Mouse (Mus musculus): ENCODE data around the gene Sh3bp5l. TPM values are rescaled to one million over a fixed set of nuclear protein-coding genes. Genes with fewer than 3 reads are reported as not detected.
A peak's percentile ranks its signal among the peaks of the same experiment; 100 is the strongest.
"Not testable (repeated sequence)": the region's sequence is repeated elsewhere in the genome, so short reads cannot be mapped to it uniquely, and the experiment has no call there.

Gene Sh3bp5l
- polyA plus RNA-seq, 1 experiment from 2014 or later = 13.2 TPM

DNA sequence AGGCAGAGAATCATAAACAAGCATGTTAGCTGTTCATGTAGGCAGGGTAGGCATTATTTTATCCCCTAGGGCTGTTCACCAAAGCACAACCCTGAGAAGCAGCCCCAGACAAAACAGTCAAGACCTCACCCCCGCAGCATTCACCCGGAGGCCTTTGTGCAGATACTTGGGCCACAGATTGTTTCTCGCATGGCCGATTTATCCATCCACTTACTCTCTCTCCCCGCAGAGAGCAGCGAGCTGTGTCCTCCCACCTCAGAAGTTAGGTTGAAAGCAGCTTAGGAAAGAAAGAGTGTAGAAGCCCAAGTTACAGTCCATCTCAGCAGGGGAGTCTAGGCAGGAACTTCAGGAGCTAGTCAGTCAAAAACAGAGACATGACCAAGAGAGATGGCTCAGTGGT is 33.1 kb upstream of the Sh3bp5l start:
- no peaks in the 10 kb centered on the region for H3K4me1 ChIP-seq (replicated peaks; ENCODE audit: control insufficient read depth, insufficient read depth, low read length)
- no peak for ATAC-seq
- 90% methylated on average over 6 of the region's 6 CpGs for WGBS
- H3K9me3 ChIP-seq (ENCODE audit: control insufficient read depth) = no peaks in the 10 kb centered on the region
- H3K27ac ChIP-seq (ENCODE audit: low read depth, low read length) = no peak overlapping the region
- H3K27me3 ChIP-seq (replicated peaks; ENCODE audit: control insufficient read depth, insufficient read depth, low read length) = no peaks in the 10 kb centered on the region
- H3K4me2 ChIP-seq (replicated peaks; ENCODE audit: low read depth) = no peak overlapping the region
- no peak overlapping the region for H3K9ac ChIP-seq (ENCODE audit: low read depth, low read length)
- H3K36me3 ChIP-seq (ENCODE audit: control insufficient read depth, insufficient read depth) = no peaks in the 10 kb centered on the region
- no peak overlapping the region for H3K4me3 ChIP-seq (ENCODE audit: low read depth, low read length)
- TF ChIP-seq CTCF (IDR thresholded peaks at IDR 0.05; ENCODE audit: low read depth) = no peak

- WGBS = 19% methylated on average over 13 of the region's 13 CpGs
- TF ChIP-seq CTCF (IDR thresholded peaks at IDR 0.05; ENCODE audit: low read depth) = peak; percentile 85
- Histone ChIP-seq H3K4me1 (replicated peaks; ENCODE audit: control insufficient read depth, insufficient read depth, low read length) (0 out of 2 replicates have a peak, but pooled peaks cover 3% of the 10 kb centered on the region), H3K9me3 (ENCODE audit: control insufficient read depth) (no peaks in the 10 kb centered on the region), H3K4me3 (ENCODE audit: low read depth, low read length) (peak overlapping the region; percentile 62), H3K27ac (ENCODE audit: low read depth, low read length) (no peak overlapping the region), H3K27me3 (replicated peaks; ENCODE audit: control insufficient read depth, insufficient read depth, low read length) (no peaks in the 10 kb centered on the region), H3K9ac (ENCODE audit: low read depth, low read length) (no peak overlapping the region), H3K36me3 (ENCODE audit: control insufficient read depth, insufficient read depth) (no peaks in the 10 kb centered on the region), H3K4me2 (replicated peaks; ENCODE audit: low read depth) (peak overlapping the region; percentile 76)
- no peak for ATAC-seq
Measured at GRCm38 (mm10) chr11:58301057-58301456, 29.5 kb upstream of the Sh3bp5l start.

GRCm38 (mm10) chr11:58301837-58302754 is 28.4 kb upstream of the Sh3bp5l start:
- H3K36me3 ChIP-seq (ENCODE audit: control insufficient read depth, insufficient read depth) = no peaks in the 10 kb centered on the region
- peak overlapping the region; percentile 62 for H3K4me3 ChIP-seq (ENCODE audit: low read depth, low read length)
- H3K9ac ChIP-seq (ENCODE audit: low read depth, low read length) = peak overlapping the region; percentile 35; the same call in 1 of the 2 replicates
- no peaks in the 10 kb centered on the region for H3K9me3 ChIP-seq (ENCODE audit: control insufficient read depth)
- ATAC-seq = peak; percentile 87
- peak; percentile 93 for TF ChIP-seq CTCF (IDR thresholded peaks at IDR 0.05; ENCODE audit: low read depth)
- no peaks in the 10 kb centered on the region for H3K27me3 ChIP-seq (replicated peaks; ENCODE audit: control insufficient read depth, insufficient read depth, low read length)
- WGBS = under 1% methylated on average over 36 of the region's 36 CpGs
- H3K4me2 ChIP-seq (replicated peaks; ENCODE audit: low read depth) = peak overlapping the region; percentile 76
- peaks cover 5% of the 10 kb centered on the region; the same call in 1 of the 2 replicates for H3K4me1 ChIP-seq (replicated peaks; ENCODE audit: control insufficient read depth, insufficient read depth, low read length)
- H3K27ac ChIP-seq (ENCODE audit: low read depth, low read length) = peak overlapping the region; percentile 71

DNA sequence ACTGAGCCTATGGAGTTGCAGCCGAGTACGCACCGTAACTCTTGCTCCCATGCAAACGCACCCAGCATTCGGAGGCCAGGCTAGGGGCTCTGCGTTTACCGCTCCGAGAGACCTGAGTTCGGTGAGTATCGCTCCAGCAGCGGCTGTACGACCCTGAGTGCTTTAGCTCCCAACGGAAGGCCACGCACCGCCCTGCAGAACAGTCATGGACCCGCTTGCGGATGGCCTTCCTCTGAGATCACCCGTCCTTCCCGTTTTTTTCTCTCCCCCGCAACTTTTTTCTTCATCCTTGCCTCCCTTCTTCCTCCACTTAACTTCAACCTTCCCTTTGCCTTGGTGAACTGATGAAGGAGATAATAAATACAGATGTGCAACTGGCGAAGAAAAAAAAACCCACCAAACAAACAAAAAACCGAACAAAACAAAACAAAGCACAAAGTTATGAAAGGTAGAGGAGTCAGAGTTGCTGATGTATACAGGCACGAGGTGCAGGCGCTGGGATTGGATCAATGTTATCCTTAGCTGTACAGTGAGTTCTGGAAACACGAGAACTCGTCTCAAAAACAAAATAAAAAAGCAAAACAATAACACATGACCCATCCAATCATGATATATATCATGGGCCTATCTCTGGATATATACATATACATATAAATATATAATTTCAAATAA is 27.6 kb upstream of the Sh3bp5l start:
- Histone ChIP-seq H3K9me3 (ENCODE audit: control insufficient read depth) (no peaks in the 10 kb centered on the region), H3K4me1 (replicated peaks; ENCODE audit: control insufficient read depth, insufficient read depth, low read length) (peaks cover 13% of the 10 kb centered on the region), H3K27ac (ENCODE audit: low read depth, low read length) (peak overlapping the region; percentile 71), H3K36me3 (ENCODE audit: control insufficient read depth, insufficient read depth) (no peaks in the 10 kb centered on the region), H3K4me3 (ENCODE audit: low read depth, low read length) (peak overlapping the region; percentile 62), H3K9ac (ENCODE audit: low read depth, low read length) (peak overlapping the region; percentile 35), H3K27me3 (replicated peaks; ENCODE audit: control insufficient read depth, insufficient read depth, low read length) (no peaks in the 10 kb centered on the region), H3K4me2 (replicated peaks; ENCODE audit: low read depth) (peak overlapping the region; percentile 76)
- under 1% methylated on average over 26 of the region's 26 CpGs for WGBS
- no peak for TF ChIP-seq CTCF (IDR thresholded peaks at IDR 0.05; ENCODE audit: low read depth)
- ATAC-seq = peak; percentile 9

DNA sequence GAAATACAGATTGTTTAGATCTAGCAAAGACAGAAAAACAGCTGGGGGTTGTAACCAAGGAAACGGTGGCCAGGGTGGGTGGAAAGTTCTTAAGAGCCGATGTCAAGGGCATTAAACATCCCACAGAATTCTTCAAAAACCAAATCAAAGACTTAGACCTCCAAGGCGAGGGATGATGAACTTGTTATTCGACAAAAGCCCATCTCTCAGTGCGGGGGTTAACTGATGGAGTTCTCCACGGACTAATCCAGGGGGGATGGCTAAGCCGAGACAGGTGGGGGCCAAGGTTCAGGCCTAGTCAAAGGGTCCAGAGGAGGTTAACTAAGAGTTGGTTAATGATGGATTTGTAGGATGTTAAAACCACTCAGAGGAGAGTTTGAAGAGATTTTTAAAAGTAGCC is 26.9 kb upstream of the Sh3bp5l start:
- no peaks in the 10 kb centered on the region for H3K9me3 ChIP-seq (ENCODE audit: control insufficient read depth)
- H3K9ac ChIP-seq (ENCODE audit: low read depth, low read length) = no peak overlapping the region
- H3K4me2 ChIP-seq (replicated peaks; ENCODE audit: low read depth) = peak overlapping the region; percentile 43
- 27% methylated on average over 7 of the region's 7 CpGs for WGBS
- H3K4me1 ChIP-seq (replicated peaks; ENCODE audit: control insufficient read depth, insufficient read depth, low read length) = peaks cover 14% of the 10 kb centered on the region
- TF ChIP-seq CTCF (IDR thresholded peaks at IDR 0.05; ENCODE audit: low read depth) = no peak
- no peak overlapping the region for H3K27ac ChIP-seq (ENCODE audit: low read depth, low read length)
- H3K36me3 ChIP-seq (ENCODE audit: control insufficient read depth, insufficient read depth) = no peaks in the 10 kb centered on the region
- H3K27me3 ChIP-seq (replicated peaks; ENCODE audit: control insufficient read depth, insufficient read depth, low read length) = no peaks in the 10 kb centered on the region
- no peak for ATAC-seq
- 0 out of 2 replicates have a peak overlapping the region, but pooled peaks have one; percentile 62 for H3K4me3 ChIP-seq (ENCODE audit: low read depth, low read length)

DNA sequence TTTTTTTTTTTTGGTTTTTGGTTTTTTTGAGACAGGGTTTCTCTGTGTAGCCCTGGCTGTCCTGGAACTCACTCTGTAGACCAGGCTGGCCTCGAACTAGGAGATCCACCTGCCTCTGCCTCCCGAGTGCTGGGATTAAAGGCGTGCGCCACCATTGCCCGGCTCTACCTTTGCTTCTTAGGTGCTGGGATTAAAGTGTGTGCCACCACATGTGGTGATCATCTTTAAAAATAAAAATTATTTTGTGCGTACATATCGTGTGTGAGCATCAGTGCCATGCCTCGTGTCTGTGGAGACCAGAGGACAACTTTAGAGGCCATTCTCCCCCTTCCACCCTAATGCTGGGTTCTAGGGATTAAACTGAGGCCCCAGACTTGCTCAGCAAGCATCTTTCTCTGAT is 25.2 kb upstream of the Sh3bp5l start:
- H3K27me3 ChIP-seq (replicated peaks; ENCODE audit: control insufficient read depth, insufficient read depth, low read length); ATAC-seq: not testable (repeated sequence)
- 91% methylated on average over 8 of the region's 8 CpGs for WGBS

More for the DNA sequence above, 25.2 kb upstream of the Sh3bp5l start:
- H3K4me2 ChIP-seq (replicated peaks; ENCODE audit: low read depth); H3K4me3 ChIP-seq (ENCODE audit: low read depth, low read length); H3K36me3 ChIP-seq (ENCODE audit: control insufficient read depth, insufficient read depth); H3K9ac ChIP-seq (ENCODE audit: low read depth, low read length); H3K9me3 ChIP-seq (ENCODE audit: control insufficient read depth); H3K27ac ChIP-seq (ENCODE audit: low read depth, low read length): not testable (repeated sequence)
- peaks cover 14% of the 10 kb centered on the region for H3K4me1 ChIP-seq (replicated peaks; ENCODE audit: control insufficient read depth, insufficient read depth, low read length)
